Mouse (Mus musculus): ENCODE measurements around the gene Eomes. TPM values are rescaled to one million over a fixed set of nuclear protein-coding genes. Genes with fewer than 3 reads are reported as not detected.

Gene Eomes
- total RNA-seq, 2 experiments from 2014 or later, result not detected

- DNase-seq (ENCODE audit: low spot score in 2 of 2), result no peak
Measured at GRCm38 (mm10) chr9:118517619-118518018, 39.6 kb downstream of the Eomes start.

- no peak for DNase-seq (ENCODE audit: low spot score in 2 of 2)
Measured at GRCm38 (mm10) chr9:118519101-118519500, 41.1 kb downstream of the Eomes start.

DNA sequence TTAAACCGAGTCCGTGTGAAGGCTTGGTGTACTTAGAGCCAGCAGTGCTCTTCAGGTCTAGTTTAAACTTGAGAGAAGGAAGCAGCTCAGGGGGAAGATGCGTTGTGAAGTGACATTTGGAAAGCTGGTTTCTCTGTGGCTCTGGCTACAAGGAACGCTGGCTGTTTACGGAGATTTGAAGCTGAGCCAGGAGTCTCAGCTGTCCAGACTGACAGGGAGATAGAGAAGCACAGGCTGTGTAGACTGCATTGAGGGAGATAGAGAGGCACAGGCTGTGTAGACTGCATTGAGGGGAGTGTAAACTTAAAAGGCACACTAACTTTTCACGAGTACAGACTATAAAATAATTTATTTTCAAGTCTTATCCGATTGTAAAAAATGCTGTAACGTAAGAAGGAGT is 42.0 kb downstream of the Eomes start:
- DNase-seq (ENCODE audit: low spot score in 2 of 2), result peak in 1 of 2 experiments; percentile 33

DNA sequence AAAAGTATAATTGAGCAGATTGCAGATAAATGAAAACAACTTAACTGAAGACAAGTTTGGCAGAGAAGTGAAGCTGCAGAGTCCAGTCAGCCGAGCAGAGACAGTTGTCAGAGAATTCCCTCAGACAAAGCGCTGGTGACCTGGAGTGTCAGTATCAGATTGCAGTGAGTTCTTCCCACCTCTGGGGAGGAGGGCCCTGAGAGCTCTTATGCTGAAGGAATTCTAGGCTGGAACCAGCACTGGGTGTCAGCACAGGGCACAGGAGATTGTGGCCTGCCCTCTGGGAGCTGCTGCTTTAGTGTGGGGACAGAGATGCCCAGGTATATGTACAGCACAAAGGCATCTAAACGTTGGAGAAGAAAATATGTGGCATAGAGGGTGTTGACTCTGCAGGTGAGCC is 42.8 kb downstream of the Eomes start:
- no peak for DNase-seq (ENCODE audit: low spot score in 2 of 2)

DNA sequence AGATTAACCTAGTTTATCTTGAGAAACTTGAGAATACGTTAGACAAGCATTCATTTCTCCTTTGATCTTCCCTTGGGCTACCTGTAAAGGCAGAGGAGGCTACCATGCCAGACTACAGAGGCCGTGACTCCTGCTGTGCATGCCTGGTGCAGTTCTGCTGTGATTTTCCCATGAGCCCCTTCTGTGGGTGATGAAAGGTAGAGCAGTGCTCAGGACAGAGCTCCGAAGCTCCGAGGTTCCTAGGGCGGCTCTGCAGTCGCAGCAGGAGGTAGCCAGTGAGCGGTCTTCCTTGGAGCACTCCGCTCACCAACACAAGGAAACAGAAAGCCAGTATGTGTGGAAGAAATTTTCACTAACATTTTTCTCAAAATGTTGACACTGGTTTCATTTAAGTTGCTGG is 43.6 kb downstream of the Eomes start:
- no peak for DNase-seq (ENCODE audit: low spot score in 2 of 2)

DNA sequence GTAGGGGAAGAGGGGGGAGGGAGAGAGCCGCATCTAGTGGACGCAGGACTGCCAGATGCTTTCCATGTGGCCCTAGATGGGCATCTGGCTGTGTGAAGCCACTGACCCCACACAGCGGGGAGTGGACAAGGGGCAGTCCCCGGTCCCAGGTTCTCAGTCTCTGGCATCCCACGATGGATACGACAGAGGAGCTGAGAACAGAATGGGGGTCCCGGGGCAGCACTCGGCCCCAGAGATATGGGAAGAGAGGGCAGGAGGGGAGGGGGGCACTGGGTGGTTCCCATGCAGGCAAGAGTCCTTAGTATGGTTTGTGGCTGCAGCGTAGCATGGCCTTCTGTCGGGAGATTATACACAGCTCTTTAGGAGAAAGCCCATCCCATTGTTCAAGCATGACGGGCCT is 45.7 kb downstream of the Eomes start:
- no peak for DNase-seq (ENCODE audit: low spot score in 2 of 2)

GRCm38 (mm10) chr9:118527056-118527455 is 49.0 kb downstream of the Eomes start:
- no peak for DNase-seq (ENCODE audit: low spot score in 2 of 2)

- DNase-seq (ENCODE audit: low spot score in 2 of 2), result no peak
Measured at GRCm38 (mm10) chr9:118529783-118530182, 51.8 kb downstream of the Eomes start.

DNA sequence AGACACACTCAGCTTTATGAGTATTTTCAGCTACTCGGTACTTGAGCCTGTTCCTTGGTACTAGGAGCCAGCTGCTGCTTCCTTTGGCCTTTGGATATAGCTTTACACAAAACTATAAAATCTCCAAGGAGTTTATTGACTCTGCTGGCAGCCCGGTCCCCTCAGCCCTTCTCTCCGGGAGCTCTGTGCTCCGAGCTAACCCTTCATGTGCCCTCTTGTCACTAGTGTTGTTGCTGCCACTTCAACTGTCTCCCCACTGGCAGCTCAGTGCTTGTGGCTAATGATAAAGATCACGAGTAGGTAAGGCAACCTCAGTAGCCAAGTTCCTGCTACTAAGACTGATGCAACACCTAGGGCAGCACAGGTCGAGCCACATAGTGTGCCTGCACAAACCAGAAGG is 52.7 kb downstream of the Eomes start:
- no peak for DNase-seq (ENCODE audit: low spot score in 2 of 2)

DNA sequence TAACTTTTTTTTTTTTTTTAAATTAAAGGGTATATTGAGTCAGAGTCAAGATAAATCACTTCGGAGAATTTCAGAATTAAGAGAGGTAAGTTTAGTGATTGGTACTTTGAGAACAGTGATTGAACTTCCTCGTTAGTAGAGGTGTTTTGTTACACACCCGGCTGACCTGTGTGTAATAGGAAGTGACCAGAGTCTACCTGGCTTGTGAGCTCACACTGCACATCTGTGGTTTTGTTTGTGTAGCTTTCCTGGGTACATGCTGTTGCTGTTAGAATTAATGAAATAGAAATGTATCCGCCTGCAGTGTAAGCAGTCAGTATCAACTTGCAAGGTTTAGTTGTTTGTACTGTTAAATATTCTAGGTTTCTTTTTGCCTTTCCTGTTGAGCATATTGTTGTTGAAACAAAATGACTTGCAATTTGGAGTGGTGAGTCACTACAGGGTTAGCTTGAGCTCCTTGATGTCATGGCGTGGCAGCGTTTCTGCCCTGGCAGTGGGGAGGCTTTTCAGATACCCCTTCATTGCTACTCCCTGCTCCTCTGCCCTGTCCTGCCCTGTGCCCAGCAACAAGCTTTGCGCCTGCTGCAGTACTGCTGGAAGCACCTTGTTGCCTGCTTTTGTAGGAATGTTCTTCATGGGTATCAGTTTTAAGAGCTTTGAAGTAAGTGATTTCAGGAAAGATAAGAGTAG is 54.6 kb downstream of the Eomes start:
- no peak for DNase-seq (ENCODE audit: low spot score in 2 of 2)

Other genes starting within 250 kb of the Eomes start
- 100 to 1,000 TPM; 137 to 148 TPM for gene Golga4, start 28.1 kb downstream of the Eomes start, total RNA-seq (2021)
- gene Itga9, start 128.5 kb downstream of the Eomes start, total RNA-seq (2021), result 10 to 100 TPM; 30.6 to 38.2 TPM

All from gastrocnemius, postnatal 4 days (tissue).